Mouse (Mus musculus): ENCODE results near the gene Cyb561d2.

The Cyb561d2 gene

GRCm38 (mm10) chr9:107549297-107550074, 7.5 kb upstream of the Cyb561d2 start:
- DNase-seq, result no peak

GRCm38 (mm10) chr9:107548820-107549219, 6.8 kb upstream of the Cyb561d2 start:
- no peak for DNase-seq

DNA sequence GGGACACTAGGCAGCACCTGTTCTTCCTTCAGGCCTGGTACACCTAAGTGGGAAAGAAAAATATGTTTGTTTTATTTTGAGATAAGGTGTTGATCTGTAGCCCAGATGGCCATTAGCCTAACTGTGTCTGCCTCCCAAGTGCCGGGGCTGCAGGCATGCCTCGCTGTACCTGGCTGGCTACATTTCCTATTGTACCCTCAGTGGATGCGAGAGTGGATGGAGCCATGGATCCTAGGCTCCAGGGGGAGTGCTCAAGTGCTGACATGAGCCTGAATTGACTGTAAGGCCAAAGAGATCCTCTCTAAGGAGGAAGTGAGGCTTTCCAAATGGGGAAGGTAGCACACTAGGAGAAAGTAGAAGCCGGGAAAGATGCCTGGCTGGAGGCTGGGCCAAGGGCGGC, 6.0 kb upstream of the Cyb561d2 start:
- DNase-seq, result no peak

DNA sequence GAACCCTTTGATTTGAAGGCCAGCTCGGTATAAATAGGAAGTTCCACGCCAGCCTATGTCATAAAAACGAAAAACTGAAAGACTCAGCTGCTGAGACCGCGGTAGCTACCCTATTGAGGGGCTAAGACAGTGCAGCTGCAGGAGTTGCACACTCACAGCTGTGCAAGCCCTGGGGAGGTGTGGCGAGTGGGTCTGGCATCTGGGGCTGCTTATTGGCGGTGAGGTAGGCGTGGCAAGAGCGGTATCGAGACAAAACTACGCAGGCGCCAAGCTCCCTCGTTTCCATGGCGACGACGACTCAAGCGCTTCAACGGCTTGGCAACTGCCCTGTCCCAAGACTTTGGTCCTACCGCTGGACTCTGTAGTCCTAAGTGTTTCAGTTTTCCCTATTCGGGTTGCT, 5.0 kb upstream of the Cyb561d2 start, which contains the start of gene Zmynd10:
Gene Zmynd10 (plus strand): TSS at position 273 of the 400 bp plus-strand sequence.
- DNase-seq, result peak; percentile 88 to 91

DNA sequence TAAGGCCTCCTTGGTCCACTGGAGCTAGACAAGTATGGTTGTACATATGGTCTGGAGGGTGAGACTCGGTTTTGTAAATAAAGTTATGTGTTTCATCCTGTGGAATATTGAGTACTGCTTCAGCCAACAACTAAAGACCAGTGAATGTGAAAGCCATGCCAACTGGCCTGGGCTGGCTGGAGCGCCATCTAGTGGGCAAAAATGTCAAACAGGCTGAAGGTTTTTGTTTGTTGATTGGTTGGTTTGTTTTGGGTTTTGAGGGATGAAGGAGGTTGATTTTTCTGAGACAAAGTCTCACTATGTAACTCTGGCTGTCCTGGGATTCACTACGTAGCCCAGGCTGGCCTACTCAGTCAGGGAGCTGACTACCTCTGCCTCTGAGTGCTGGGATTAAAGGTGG, 3.6 kb upstream of the Cyb561d2 start:
- no peak for DNase-seq

DNA sequence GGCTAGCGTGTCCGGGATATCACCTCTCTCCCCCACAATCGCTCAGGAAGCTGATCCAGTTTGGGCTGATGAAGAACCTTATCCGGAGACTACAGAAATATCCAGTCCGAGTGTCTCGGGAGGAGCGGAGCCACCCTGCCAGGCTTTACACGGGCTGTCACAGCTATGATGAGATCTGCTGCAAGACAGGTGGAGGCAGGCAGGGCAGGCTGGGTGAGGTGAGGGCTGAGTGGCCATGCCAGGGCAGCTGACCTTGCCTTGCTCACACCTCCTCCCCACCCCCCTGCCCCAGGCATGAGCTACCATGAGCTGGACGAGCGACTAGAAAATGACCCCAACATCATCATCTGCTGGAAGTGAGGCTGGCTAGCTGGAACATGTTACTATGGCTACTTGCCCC, 3.2 kb upstream of the Cyb561d2 start:
- DNase-seq, result no peak

- no peak for DNase-seq
These were observed 2.7 kb upstream of the Cyb561d2 start for GRCm38 (mm10) chr9:107544729-107545128.

- DNase-seq, result no peak
These were observed 2.3 kb upstream of the Cyb561d2 start for GRCm38 (mm10) chr9:107544196-107544700.

- DNase-seq, result no peak
These were observed 1.3 kb upstream of the Cyb561d2 start for GRCm38 (mm10) chr9:107543299-107543698.

- DNase-seq, result no peak
These were observed 728 bp upstream of the Cyb561d2 start for GRCm38 (mm10) chr9:107542721-107543120.

DNA sequence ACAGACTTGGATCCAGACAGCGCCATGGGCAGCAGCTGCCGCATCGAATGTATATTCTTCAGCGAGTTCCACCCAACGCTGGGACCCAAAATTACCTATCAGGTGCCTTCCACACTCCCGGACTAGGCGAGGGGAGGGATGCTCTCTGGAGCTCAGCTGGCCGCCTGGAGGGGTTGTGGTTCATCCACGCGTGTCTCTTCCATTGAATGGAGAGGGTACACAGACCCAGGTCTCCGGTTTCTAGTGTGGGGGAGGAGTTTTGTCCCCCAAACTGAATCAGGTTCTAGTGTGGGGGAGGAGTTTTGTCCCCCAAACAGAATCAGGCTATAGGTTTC, 326 bp upstream of the Cyb561d2 start:
- peak in 1 of 2 experiments; percentile 53 for DNase-seq

GRCm38 (mm10) chr9:107541005-107541404, 988 bp downstream of the Cyb561d2 start:
- DNase-seq, result no peak

- DNase-seq, result no peak
These were observed 1.6 kb downstream of the Cyb561d2 start for GRCm38 (mm10) chr9:107540420-107540819.

DNA sequence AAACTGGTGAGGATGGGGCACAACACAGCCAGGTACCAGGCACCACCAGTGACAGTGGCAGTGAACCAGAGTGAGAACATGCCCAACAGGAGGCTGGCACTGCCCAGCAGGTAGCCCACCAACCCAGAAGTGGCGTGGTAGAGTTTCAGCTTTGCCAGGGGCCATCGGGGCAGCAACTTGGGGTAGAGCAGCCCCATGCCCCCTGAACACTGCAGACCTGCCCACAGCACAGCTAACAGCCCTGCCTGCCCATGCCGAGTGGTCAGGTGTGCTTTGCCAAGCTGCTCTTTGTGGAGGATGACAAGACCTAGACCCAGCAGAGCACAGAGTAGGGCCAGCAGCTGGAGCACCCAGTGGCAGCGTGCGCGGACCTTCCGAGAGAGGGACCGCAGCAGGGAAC, 2.1 kb downstream of the Cyb561d2 start:
- no peak for DNase-seq

DNA sequence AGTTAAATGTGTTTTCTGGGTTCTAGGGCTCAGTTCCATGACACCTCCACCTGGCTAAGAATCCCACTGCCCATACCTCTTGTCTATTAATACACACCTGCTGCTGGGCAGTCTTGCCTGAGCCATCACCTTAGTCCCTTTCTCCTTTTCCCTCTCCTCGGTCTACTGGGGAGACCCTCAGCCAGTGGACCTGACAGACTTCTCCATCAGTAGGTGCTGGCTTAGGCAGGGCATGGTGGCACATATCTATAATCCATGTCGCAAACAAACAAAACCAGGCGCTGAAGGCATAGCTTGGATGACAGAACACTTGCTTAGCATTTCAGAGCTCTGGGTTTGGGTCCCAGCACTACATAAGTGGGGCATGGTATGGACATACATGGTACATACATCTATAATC, 3.3 kb downstream of the Cyb561d2 start:
- no peak for DNase-seq

- DNase-seq, result no peak
These were observed 3.8 kb downstream of the Cyb561d2 start for GRCm38 (mm10) chr9:107538231-107538630.

GRCm38 (mm10) chr9:107534408-107535202, 7.4 kb downstream of the Cyb561d2 start:
- no peak for DNase-seq

GRCm38 (mm10) chr9:107533791-107534407, 8.1 kb downstream of the Cyb561d2 start, which contains the start of gene Tmem115:
Gene Tmem115, plus strand, starts transcription at chr9:107533945.
- DNase-seq, result peak; percentile 90 to 93

DNA sequence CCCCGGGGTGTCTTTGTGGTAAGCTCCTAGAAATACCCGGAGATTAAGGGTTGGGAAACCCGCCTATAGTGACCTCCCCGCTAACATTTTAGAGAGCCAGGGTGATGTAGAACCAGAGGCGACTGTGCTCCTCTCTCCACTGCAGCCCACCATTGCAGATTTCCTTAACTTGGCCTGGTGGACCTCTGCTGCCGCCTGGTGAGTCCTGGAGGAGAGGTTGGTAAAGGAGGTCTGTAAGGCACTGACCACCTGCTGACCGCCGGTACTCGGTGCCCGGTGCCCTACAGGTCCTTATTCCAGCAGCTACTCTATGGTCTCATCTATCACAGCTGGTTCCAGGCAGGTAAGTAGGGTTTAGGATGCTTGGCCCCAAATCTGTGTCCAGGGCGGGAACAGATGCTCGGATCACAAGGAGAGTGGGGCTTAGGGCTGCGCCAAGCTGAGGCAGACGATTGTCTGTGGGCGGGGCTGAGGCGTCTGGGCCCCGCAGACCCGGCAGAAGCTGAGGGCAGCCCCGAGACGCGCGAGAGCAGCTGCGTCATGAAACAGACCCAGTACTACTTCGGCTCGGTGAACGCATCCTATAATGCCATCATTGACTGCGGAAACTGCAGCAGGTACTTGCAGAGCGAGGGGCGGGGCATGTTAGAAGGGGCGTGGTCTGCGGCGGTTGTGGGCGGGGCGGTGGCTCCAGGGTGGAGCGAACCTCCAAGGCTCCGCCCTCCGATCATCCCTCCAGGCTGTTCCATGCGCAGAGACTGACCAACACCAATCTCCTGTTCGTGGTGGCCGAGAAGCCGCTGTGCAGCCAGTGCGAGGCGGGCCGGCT, 15.6 kb downstream of the Cyb561d2 start:
- peak; percentile 58 to 65 for DNase-seq

DNA sequence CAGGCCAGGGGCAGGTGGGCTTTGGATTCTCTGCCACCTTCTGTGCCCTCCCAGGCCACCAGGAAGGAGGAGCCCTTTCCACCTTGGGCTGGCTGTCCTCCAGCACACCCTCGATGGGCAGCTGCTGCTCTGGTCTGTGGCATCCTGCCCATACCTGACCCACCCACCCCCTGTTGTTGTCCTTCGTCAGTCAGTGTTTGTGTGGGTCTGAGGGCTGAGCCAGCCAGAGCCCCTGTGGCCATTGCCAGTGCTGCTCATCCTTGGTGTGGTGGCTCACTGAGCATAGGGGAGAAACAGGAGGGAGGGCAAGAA, 19.6 kb downstream of the Cyb561d2 start:
- DNase-seq, result no peak

DNA sequence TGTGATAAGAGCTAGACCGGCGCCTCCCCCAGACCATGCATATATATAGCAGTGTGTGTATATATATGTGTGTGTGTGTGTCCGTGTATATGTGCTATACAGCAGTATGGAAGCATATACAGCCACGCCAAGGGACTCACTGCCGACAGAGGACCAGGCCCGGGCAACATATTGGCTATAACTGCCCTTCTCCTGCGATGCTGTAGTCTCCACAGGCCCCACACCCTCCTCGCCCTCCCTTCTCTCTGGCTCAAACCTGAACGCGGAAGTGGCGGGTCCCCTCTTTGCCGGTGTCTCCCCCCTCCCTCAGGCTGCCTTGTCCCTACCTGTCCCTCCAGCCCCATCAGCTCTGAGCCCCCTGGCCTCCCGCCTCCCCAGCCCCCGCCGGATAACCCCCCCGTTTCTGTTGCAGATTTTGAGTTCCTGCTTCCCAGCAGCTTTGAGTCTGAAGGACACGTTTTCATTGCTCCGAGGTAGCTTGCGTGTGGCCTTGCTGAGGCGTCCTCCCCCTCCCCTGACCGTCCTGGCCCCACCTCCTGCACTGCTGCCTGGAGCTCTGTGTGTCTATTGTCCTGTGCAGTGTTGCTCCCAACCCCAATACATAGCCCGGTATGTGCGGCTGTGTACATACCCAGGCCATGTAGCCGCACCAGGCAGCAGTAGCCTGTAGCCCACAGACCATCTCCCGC, 20.1 kb downstream of the Cyb561d2 start:
- DNase-seq, result peak in 1 of 2 experiments; percentile 51

DNA sequence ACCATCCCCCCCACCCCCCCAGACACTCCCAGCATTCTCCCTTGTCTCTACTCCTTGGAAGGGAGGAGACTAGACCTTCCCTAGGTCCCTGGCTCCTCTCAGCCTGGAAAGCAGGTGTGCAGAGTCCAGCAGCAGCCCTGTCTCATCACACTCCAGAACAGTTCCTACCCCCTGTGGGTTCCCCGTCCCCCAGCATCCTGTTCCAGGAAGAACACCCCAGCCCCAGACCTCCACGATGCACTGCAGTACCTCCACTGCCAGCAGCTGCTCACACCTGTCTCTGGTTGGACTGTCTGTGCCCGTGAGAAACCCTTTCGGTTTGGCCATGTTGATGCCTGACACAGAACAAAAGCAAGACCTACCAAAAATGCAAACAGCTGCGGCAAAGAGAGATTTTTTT, 20.8 kb downstream of the Cyb561d2 start:
- peak; percentile 54 to 66 for DNase-seq

Data from thymus, adult 18-20 months (tissue).